Mouse (Mus musculus) embryo, embryonic 11.5 days (tissue): ENCODE measurements around the gene Scaf1.

ENCODE experiments used
- DNase-seq: peaks from one replicate; pipeline ENCODE4 v3.0.0-alpha.2; 2012; ENCODE audit warnings: low read depth, low spot score

Gene Scaf1

GRCm38 (mm10) chr7:45015957-45016612, at the start of gene Scaf1:
Gene Scaf1, minus strand, starts transcription at chr7:45016363.
- DNase-seq, result peak; percentile 98

- peak; percentile 94 for DNase-seq
Measured at GRCm38 (mm10) chr7:45062239-45062835, 46.2 kb upstream of the Scaf1 start, which contains the start of the genes Nosip and Prrg2. Gene Nosip, plus strand, starts transcription at chr7:45062429. Gene Prrg2, minus strand, starts transcription at chr7:45062677.

- no peak for DNase-seq
Measured at GRCm38 (mm10) chr7:45061532-45062075, 45.4 kb upstream of the Scaf1 start.

- no peak for DNase-seq
Measured at GRCm38 (mm10) chr7:45060632-45061122, 44.5 kb upstream of the Scaf1 start.

GRCm38 (mm10) chr7:45058607-45059571, 42.7 kb upstream of the Scaf1 start:
- DNase-seq, result no peak

GRCm38 (mm10) chr7:45056972-45057348, 40.8 kb upstream of the Scaf1 start:
- no peak for DNase-seq

GRCm38 (mm10) chr7:45056329-45056971, 40.3 kb upstream of the Scaf1 start:
- DNase-seq, result no peak

GRCm38 (mm10) chr7:45053931-45054510, 37.9 kb upstream of the Scaf1 start:
- DNase-seq, result peak; percentile 93

GRCm38 (mm10) chr7:45053117-45053930, 37.2 kb upstream of the Scaf1 start:
- peak; percentile 59 for DNase-seq

GRCm38 (mm10) chr7:45052862-45053116, 36.6 kb upstream of the Scaf1 start, which contains the start of gene Prr12:
Gene Prr12, minus strand, starts transcription at chr7:45052881.
- DNase-seq, result peak; percentile 51

GRCm38 (mm10) chr7:45052181-45052861, 36.2 kb upstream of the Scaf1 start:
- DNase-seq, result no peak

- no peak for DNase-seq
Measured at GRCm38 (mm10) chr7:45051601-45051974, 35.4 kb upstream of the Scaf1 start.

GRCm38 (mm10) chr7:45050945-45051600, 34.9 kb upstream of the Scaf1 start:
- peak; percentile 77 for DNase-seq

GRCm38 (mm10) chr7:45048923-45049657, 32.9 kb upstream of the Scaf1 start:
- DNase-seq, result no peak

- no peak for DNase-seq
Measured at GRCm38 (mm10) chr7:45048001-45048890, 32.1 kb upstream of the Scaf1 start.

GRCm38 (mm10) chr7:45047491-45047890, 31.3 kb upstream of the Scaf1 start:
- no peak for DNase-seq

GRCm38 (mm10) chr7:45046853-45047350, 30.7 kb upstream of the Scaf1 start:
- no peak for DNase-seq
